Mouse (Mus musculus) embryonic facial prominence, embryonic 14.5 days (tissue): Measurements from ENCODE around the gene Ints1. TPM values are rescaled to one million over a fixed set of nuclear protein-coding genes. Genes with fewer than 3 reads are reported as not detected.

Experiments used
- ATAC-seq: fragments of 200-750 bp; cut with Nextera tagmentation; 2 replicates; pipeline ENCODE4 v1.8.0; 2017; ENCODE audit warnings: low read depth, moderate number of reproducible peaks, moderate TSS enrichment
- DNase-seq: peaks from one replicate; pipeline ENCODE4 v3.0.0-alpha.2; 2015; ENCODE audit warnings: low spot score
- H3K27ac ChIP-seq: fragments of 300-500 bp; sonication (generic); replicated peaks from 2 replicates; pipeline ENCODE4 v1.5.1; 2014; ENCODE audit warnings: low read depth, mild to moderate bottlenecking, low read length, moderate library complexity
- H3K27me3 ChIP-seq: fragments of 300-500 bp; sonication (generic); replicated peaks from 2 replicates; pipeline ENCODE4 v1.6.1; 2014; ENCODE audit warnings: low read length; ENCODE audit not compliant: control insufficient read depth, insufficient read depth
- H3K36me3 ChIP-seq: fragments of 300-500 bp; sonication (generic); 2 replicates; pipeline ENCODE4 v1.6.1; 2014; ENCODE audit warnings: low read length, mixed read lengths; ENCODE audit not compliant: control insufficient read depth, insufficient read depth
- H3K4me1 ChIP-seq: fragments of 300-500 bp; sonication (generic); 2 replicates; pipeline ENCODE4 v1.6.1; 2014; ENCODE audit warnings: antibody characterized with exemption, low read length; ENCODE audit not compliant: control insufficient read depth, insufficient read depth
- H3K4me2 ChIP-seq: fragments of 300-500 bp; sonication (generic); 2 replicates; pipeline ENCODE4 v1.6.1; 2014; ENCODE audit warnings: low read depth, mild to moderate bottlenecking, low read length, moderate library complexity, mixed read lengths
- H3K4me3 ChIP-seq: fragments of 300-500 bp; sonication (generic); 2 replicates; pipeline ENCODE4 v1.5.1; 2014; ENCODE audit warnings: low read depth, mild to moderate bottlenecking, low read length
- H3K9ac ChIP-seq: fragments of 300-500 bp; sonication (generic); 2 replicates; pipeline ENCODE4 v1.6.1; 2014; ENCODE audit warnings: low read depth, mild to moderate bottlenecking, low read length, moderate library complexity, mixed read lengths
- H3K9me3 ChIP-seq: fragments of 300-500 bp; sonication (generic); 2 replicates; pipeline ENCODE4 v1.6.1; 2016; ENCODE audit warnings: low read length; ENCODE audit not compliant: control insufficient read depth
- WGBS: fragments of 180-500 bp; shearing (Covaris S2); extraction: QIAGEN DNeasy Blood & Tissue Kit; methylation state at CpG from one replicate; pipeline ENCODE4 v1.1.7; 2014; 5-methylcytosine and 5-hydroxymethylcytosine counted together
- polyA plus RNA-seq: library from polyadenylated mRNA; unstranded; fragments of >200 nt; fragmentation: Nextera tagmentation; extraction: Ambion mirVana; gene quantifications from 2 replicates; pipeline ENCODE4 v1.2.1, GENCODE M21; 2014

The Ints1 gene
- polyA plus RNA-seq, 1 experiment from 2014 or later, result 28.0 TPM

- no peaks in the 10 kb centered on the region for H3K9me3 ChIP-seq
- peaks cover 26% of the 10 kb centered on the region for H3K4me1 ChIP-seq
- no peak overlapping the region for H3K4me3 ChIP-seq
- DNase-seq (peak; percentile 79), ATAC-seq (peak; percentile 68; the same call in 1 of the 2 replicates)
- 43% methylated on average over 11 of the region's 11 CpGs for WGBS
- H3K9ac ChIP-seq, result no peak overlapping the region
- H3K4me2 ChIP-seq, result peak overlapping the region; percentile 42
- peak overlapping the region; percentile 70; the same call in 1 of the 2 replicates for H3K27ac ChIP-seq
- peaks cover 17% of the 10 kb centered on the region for H3K36me3 ChIP-seq
- H3K27me3 ChIP-seq, result no peaks in the 10 kb centered on the region
Observed at GRCm38 (mm10) chr5:139797473-139798167, 22.1 kb upstream of the Ints1 start.

- Histone ChIP-seq H3K4me1 (peaks cover 32% of the 10 kb centered on the region), H3K27me3 (no peaks in the 10 kb centered on the region), H3K36me3 (peaks cover 17% of the 10 kb centered on the region), H3K9me3 (no peaks in the 10 kb centered on the region), H3K4me3 (no peak overlapping the region), H3K27ac (peak overlapping the region; percentile 70; the same call in 1 of the 2 replicates), H3K4me2 (peak overlapping the region; percentile 42), H3K9ac (0 out of 2 replicates have a peak overlapping the region, but pooled peaks have one; percentile 16)
- DNase-seq, result peak; percentile 94
- peak; percentile 79 for ATAC-seq
- WGBS, result 13% methylated on average over 13 of the region's 13 CpGs
Observed at GRCm38 (mm10) chr5:139796900-139797299, 21.4 kb upstream of the Ints1 start.

GRCm38 (mm10) chr5:139796001-139796620 lies 20.6 kb upstream of the Ints1 start:
- H3K9ac ChIP-seq, result no peak overlapping the region
- H3K27me3 ChIP-seq, result no peaks in the 10 kb centered on the region
- ATAC-seq, result no peak
- no peak overlapping the region for H3K27ac ChIP-seq
- no peaks in the 10 kb centered on the region for H3K9me3 ChIP-seq
- DNase-seq, result no peak
- H3K4me2 ChIP-seq, result no peak overlapping the region
- WGBS, result 74% methylated on average over 9 of the region's 9 CpGs
- peaks cover 34% of the 10 kb centered on the region for H3K4me1 ChIP-seq
- H3K4me3 ChIP-seq, result no peak overlapping the region
- H3K36me3 ChIP-seq, result peaks cover 16% of the 10 kb centered on the region

GRCm38 (mm10) chr5:139794938-139795337 lies 19.5 kb upstream of the Ints1 start:
- Histone ChIP-seq H3K27ac (no peak overlapping the region), H3K27me3 (no peaks in the 10 kb centered on the region), H3K4me1 (peaks cover 34% of the 10 kb centered on the region), H3K9ac (0 out of 2 replicates have a peak overlapping the region, but pooled peaks have one; percentile 14), H3K4me2 (no peak overlapping the region), H3K4me3 (no peak overlapping the region), H3K36me3 (peaks cover 4% of the 10 kb centered on the region; the same call in 1 of the 2 replicates), H3K9me3 (no peaks in the 10 kb centered on the region)
- 62% methylated on average over 10 of the region's 10 CpGs for WGBS
- DNase-seq (no peak), ATAC-seq (no peak)

- no peak overlapping the region for H3K9ac ChIP-seq
- 90% methylated on average over 5 of the region's 5 CpGs for WGBS
- H3K4me1 ChIP-seq, result peaks cover 34% of the 10 kb centered on the region
- no peak overlapping the region for H3K4me2 ChIP-seq
- no peak overlapping the region for H3K27ac ChIP-seq
- H3K9me3 ChIP-seq, result no peaks in the 10 kb centered on the region
- H3K27me3 ChIP-seq, result no peaks in the 10 kb centered on the region
- ATAC-seq (no peak), DNase-seq (no peak)
- no peaks in the 10 kb centered on the region for H3K36me3 ChIP-seq
- H3K4me3 ChIP-seq, result no peak overlapping the region
Observed at GRCm38 (mm10) chr5:139794137-139794536, 18.7 kb upstream of the Ints1 start.

- no peak for ATAC-seq
- H3K4me3 ChIP-seq, result no peak overlapping the region
- H3K4me1 ChIP-seq, result peaks cover 33% of the 10 kb centered on the region
- 60% methylated on average over 11 of the region's 11 CpGs for WGBS
- no peaks in the 10 kb centered on the region for H3K36me3 ChIP-seq
- no peaks in the 10 kb centered on the region for H3K27me3 ChIP-seq
- peak overlapping the region; percentile 99 for H3K4me2 ChIP-seq
- no peak for DNase-seq
- H3K9ac ChIP-seq, result no peak overlapping the region; the same call in 1 of the 2 replicates
- no peaks in the 10 kb centered on the region for H3K9me3 ChIP-seq
- H3K27ac ChIP-seq, result 0 out of 2 replicates have a peak overlapping the region, but pooled peaks have one; percentile 15
Observed at GRCm38 (mm10) chr5:139793338-139794089, 18.0 kb upstream of the Ints1 start.

- H3K27ac ChIP-seq, result 0 out of 2 replicates have a peak overlapping the region, but pooled peaks have one; percentile 15
- no peaks in the 10 kb centered on the region for H3K36me3 ChIP-seq
- H3K9me3 ChIP-seq, result no peaks in the 10 kb centered on the region
- ATAC-seq (no peak), DNase-seq (no peak)
- WGBS, result 44% methylated on average over 3 of the region's 3 CpGs
- peaks cover 28% of the 10 kb centered on the region for H3K4me1 ChIP-seq
- H3K9ac ChIP-seq, result no peak overlapping the region
- H3K4me2 ChIP-seq, result peak overlapping the region; percentile 99
- no peaks in the 10 kb centered on the region for H3K27me3 ChIP-seq
- no peak overlapping the region for H3K4me3 ChIP-seq
Observed at GRCm38 (mm10) chr5:139792966-139793337, 17.5 kb upstream of the Ints1 start.

GRCm38 (mm10) chr5:139792159-139792775 lies 16.8 kb upstream of the Ints1 start:
- no peak overlapping the region for H3K27ac ChIP-seq

More at GRCm38 (mm10) chr5:139792159-139792775, 16.8 kb upstream of the Ints1 start:
- Histone ChIP-seq H3K9ac (peak overlapping the region; percentile 81), H3K27me3 (no peaks in the 10 kb centered on the region), H3K4me2 (peak overlapping the region; percentile 99), H3K36me3 (no peaks in the 10 kb centered on the region), H3K4me3 (peak overlapping the region; percentile 84), H3K9me3 (no peaks in the 10 kb centered on the region), H3K4me1 (peaks cover 21% of the 10 kb centered on the region)
- 13% methylated on average over 11 of the region's 11 CpGs for WGBS
- ATAC-seq (no peak), DNase-seq (no peak)
